Mouse (Mus musculus): ENCODE results near the gene Aoah. TPM values are rescaled to one million over a fixed set of nuclear protein-coding genes. Genes with fewer than 3 reads are reported as not detected.

Gene Aoah
- polyA plus RNA-seq, 1 experiment = not detected

- Histone ChIP-seq H3ac (ENCODE audit: control insufficient read depth, insufficient read length, low read depth) (no peak overlapping the region), H3K4me3 (ENCODE audit: insufficient read depth, poor library complexity, severe bottlenecking) (no peak overlapping the region), H3K36me3 (ENCODE audit: control insufficient read depth, insufficient read depth) (no peaks in the 10 kb centered on the region), H3K79me3 (ENCODE audit: low read depth) (no peaks in the 10 kb centered on the region), H3K27me3 (ENCODE audit: control insufficient read depth, insufficient read depth, insufficient read length) (no peaks in the 10 kb centered on the region), H3K79me2 (ENCODE audit: control insufficient read depth, insufficient read depth) (no peaks in the 10 kb centered on the region)
- no peak for TF ChIP-seq CEBPB (IDR thresholded peaks at IDR 0.05; ENCODE audit: low read depth)
- no peak for TF ChIP-seq FOSL1 (IDR thresholded peaks at IDR 0.05; ENCODE audit: insufficient read depth, low read length, poor library complexity, severe bottlenecking)
- no peak for TF ChIP-seq MYOG (IDR thresholded peaks at IDR 0.05; ENCODE audit: control insufficient read depth, extremely low read depth, insufficient read length)
- TF ChIP-seq USF1 (IDR thresholded peaks at IDR 0.05; ENCODE audit: low read depth) = no peak
- no peak for TF ChIP-seq MAX (IDR thresholded peaks at IDR 0.05)
- TF ChIP-seq CTCF (IDR thresholded peaks at IDR 0.05; ENCODE audit: control insufficient read depth, insufficient read depth, insufficient read length) = no peak
- no peak for TF ChIP-seq MYOD1 (IDR thresholded peaks at IDR 0.05; ENCODE audit: control insufficient read depth, insufficient read length, low read depth)
Observed at GRCm38 (mm10) chr13:20981234-20982230, 187.6 kb downstream of the Aoah start.

DNA sequence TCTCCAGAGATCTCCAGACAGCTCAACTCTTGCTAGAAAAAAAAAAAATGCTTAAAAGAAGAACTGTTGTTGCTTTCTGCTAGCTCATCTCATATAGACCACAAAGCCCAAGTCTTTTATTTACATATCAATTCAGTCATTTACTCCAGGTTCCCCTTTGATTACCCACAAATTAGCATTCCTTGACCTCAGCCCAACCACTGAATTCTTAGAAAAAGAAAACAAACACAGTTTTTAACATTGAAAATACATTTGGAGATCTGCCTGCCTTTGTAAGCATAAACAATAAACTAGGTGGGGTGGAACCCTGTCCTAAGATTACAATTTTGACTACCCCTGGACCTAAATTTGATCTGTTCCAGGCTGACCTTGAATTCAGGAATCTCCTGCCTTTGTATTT is 191.6 kb downstream of the Aoah start:
- H3K79me3 ChIP-seq (ENCODE audit: low read depth) = no peaks in the 10 kb centered on the region
- H3K36me3 ChIP-seq (ENCODE audit: control insufficient read depth, insufficient read depth) = no peaks in the 10 kb centered on the region
- no peak overlapping the region for H3ac ChIP-seq (ENCODE audit: control insufficient read depth, insufficient read length, low read depth)
- no peak overlapping the region for H3K4me3 ChIP-seq (ENCODE audit: insufficient read depth, poor library complexity, severe bottlenecking)
- no peak for TF ChIP-seq FOSL1 (IDR thresholded peaks at IDR 0.05; ENCODE audit: insufficient read depth, low read length, poor library complexity, severe bottlenecking)
- no peak for TF ChIP-seq CTCF (IDR thresholded peaks at IDR 0.05; ENCODE audit: control insufficient read depth, insufficient read depth, insufficient read length)
- no peak for TF ChIP-seq MAX (IDR thresholded peaks at IDR 0.05)
- TF ChIP-seq USF1 (IDR thresholded peaks at IDR 0.05; ENCODE audit: low read depth) = no peak
- no peak for TF ChIP-seq CEBPB (IDR thresholded peaks at IDR 0.05; ENCODE audit: low read depth)
- no peak for TF ChIP-seq MYOG (IDR thresholded peaks at IDR 0.05; ENCODE audit: control insufficient read depth, extremely low read depth, insufficient read length)
- no peak for TF ChIP-seq MYOD1 (IDR thresholded peaks at IDR 0.05; ENCODE audit: control insufficient read depth, insufficient read length, low read depth)
- H3K79me2 ChIP-seq (ENCODE audit: control insufficient read depth, insufficient read depth) = no peaks in the 10 kb centered on the region
- H3K27me3 ChIP-seq (ENCODE audit: control insufficient read depth, insufficient read depth, insufficient read length) = no peaks in the 10 kb centered on the region

DNA sequence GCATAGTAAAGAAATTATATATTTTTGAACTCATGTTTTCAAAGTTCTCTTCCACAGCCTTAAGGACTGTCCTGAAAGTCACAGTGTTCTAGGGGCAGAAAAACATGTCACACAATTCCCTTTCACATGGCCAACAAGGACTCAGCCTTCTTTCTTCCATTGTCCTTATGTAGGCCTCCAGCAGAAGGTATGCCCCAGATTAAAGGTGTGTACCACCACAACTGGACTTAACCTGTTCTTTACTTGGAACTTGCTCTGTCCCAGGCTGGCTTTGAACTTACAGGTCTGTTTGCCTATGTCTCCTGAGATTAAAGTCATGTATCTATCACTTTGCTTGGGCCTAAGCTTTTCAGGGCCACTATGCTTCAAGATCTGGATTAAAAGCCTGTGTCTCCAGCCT is 192.0 kb downstream of the Aoah start:
- H3K79me2 ChIP-seq (ENCODE audit: control insufficient read depth, insufficient read depth) = no peaks in the 10 kb centered on the region
- no peak for TF ChIP-seq FOSL1 (IDR thresholded peaks at IDR 0.05; ENCODE audit: insufficient read depth, low read length, poor library complexity, severe bottlenecking)
- no peak for TF ChIP-seq CEBPB (IDR thresholded peaks at IDR 0.05; ENCODE audit: low read depth)
- TF ChIP-seq MYOG (IDR thresholded peaks at IDR 0.05; ENCODE audit: control insufficient read depth, extremely low read depth, insufficient read length) = no peak
- no peak for TF ChIP-seq USF1 (IDR thresholded peaks at IDR 0.05; ENCODE audit: low read depth)
- TF ChIP-seq MAX (IDR thresholded peaks at IDR 0.05) = no peak
- no peak for TF ChIP-seq MYOD1 (IDR thresholded peaks at IDR 0.05; ENCODE audit: control insufficient read depth, insufficient read length, low read depth)
- no peak for TF ChIP-seq CTCF (IDR thresholded peaks at IDR 0.05; ENCODE audit: control insufficient read depth, insufficient read depth, insufficient read length)

GRCm38 (mm10) chr13:21005238-21005637 is 211.3 kb downstream of the Aoah start:
- Histone ChIP-seq H3K27me3 (ENCODE audit: control insufficient read depth, insufficient read depth, insufficient read length) (no peaks in the 10 kb centered on the region), H3K4me3 (ENCODE audit: insufficient read depth, poor library complexity, severe bottlenecking) (no peak overlapping the region), H3K79me3 (ENCODE audit: low read depth) (no peaks in the 10 kb centered on the region), H3ac (ENCODE audit: control insufficient read depth, insufficient read length, low read depth) (no peak overlapping the region), H3K79me2 (ENCODE audit: control insufficient read depth, insufficient read depth) (no peaks in the 10 kb centered on the region), H3K36me3 (ENCODE audit: control insufficient read depth, insufficient read depth) (no peaks in the 10 kb centered on the region)
- TF ChIP-seq USF1 (IDR thresholded peaks at IDR 0.05; ENCODE audit: low read depth) (no peak), CEBPB (IDR thresholded peaks at IDR 0.05; ENCODE audit: low read depth) (no peak), CTCF (IDR thresholded peaks at IDR 0.05; ENCODE audit: control insufficient read depth, insufficient read depth, insufficient read length) (no peak), FOSL1 (IDR thresholded peaks at IDR 0.05; ENCODE audit: insufficient read depth, low read length, poor library complexity, severe bottlenecking) (no peak), MAX (IDR thresholded peaks at IDR 0.05) (no peak), MYOG (IDR thresholded peaks at IDR 0.05; ENCODE audit: control insufficient read depth, extremely low read depth, insufficient read length) (no peak), MYOD1 (IDR thresholded peaks at IDR 0.05; ENCODE audit: control insufficient read depth, insufficient read length, low read depth) (no peak)

More for the DNA sequence above, 192.0 kb downstream of the Aoah start:
- Histone ChIP-seq H3ac (ENCODE audit: control insufficient read depth, insufficient read length, low read depth) (no peak overlapping the region), H3K4me3 (ENCODE audit: insufficient read depth, poor library complexity, severe bottlenecking) (no peak overlapping the region), H3K79me3 (ENCODE audit: low read depth) (no peaks in the 10 kb centered on the region), H3K27me3 (ENCODE audit: control insufficient read depth, insufficient read depth, insufficient read length) (no peaks in the 10 kb centered on the region), H3K36me3 (ENCODE audit: control insufficient read depth, insufficient read depth) (no peaks in the 10 kb centered on the region)

- no peaks in the 10 kb centered on the region for H3K79me2 ChIP-seq (ENCODE audit: control insufficient read depth, insufficient read depth)
- no peaks in the 10 kb centered on the region for H3K27me3 ChIP-seq (ENCODE audit: control insufficient read depth, insufficient read depth, insufficient read length)
Observed at GRCm38 (mm10) chr13:21005642-21006320, 211.9 kb downstream of the Aoah start.

More at GRCm38 (mm10) chr13:21005642-21006320, 211.9 kb downstream of the Aoah start:
- Histone ChIP-seq H3K4me3 (ENCODE audit: insufficient read depth, poor library complexity, severe bottlenecking) (no peak overlapping the region), H3K36me3 (ENCODE audit: control insufficient read depth, insufficient read depth) (no peaks in the 10 kb centered on the region), H3K79me3 (ENCODE audit: low read depth) (no peaks in the 10 kb centered on the region), H3ac (ENCODE audit: control insufficient read depth, insufficient read length, low read depth) (no peak overlapping the region)
- TF ChIP-seq FOSL1 (IDR thresholded peaks at IDR 0.05; ENCODE audit: insufficient read depth, low read length, poor library complexity, severe bottlenecking) (no peak), MYOD1 (IDR thresholded peaks at IDR 0.05; ENCODE audit: control insufficient read depth, insufficient read length, low read depth) (no peak), MYOG (IDR thresholded peaks at IDR 0.05; ENCODE audit: control insufficient read depth, extremely low read depth, insufficient read length) (no peak), USF1 (IDR thresholded peaks at IDR 0.05; ENCODE audit: low read depth) (no peak), CTCF (IDR thresholded peaks at IDR 0.05; ENCODE audit: control insufficient read depth, insufficient read depth, insufficient read length) (no peak), CEBPB (IDR thresholded peaks at IDR 0.05; ENCODE audit: low read depth) (no peak)

Measured in C2C12 (cell line).